Mouse (Mus musculus) yolk sac, embryonic 10.5 days (tissue): ENCODE results near the gene Pcdh9.

ENCODE experiments used
- DNase-seq: peaks from one replicate; pipeline ENCODE4 v3.0.0-alpha.2; 2017; ENCODE audit warnings: low spot score

The Pcdh9 gene

DNA sequence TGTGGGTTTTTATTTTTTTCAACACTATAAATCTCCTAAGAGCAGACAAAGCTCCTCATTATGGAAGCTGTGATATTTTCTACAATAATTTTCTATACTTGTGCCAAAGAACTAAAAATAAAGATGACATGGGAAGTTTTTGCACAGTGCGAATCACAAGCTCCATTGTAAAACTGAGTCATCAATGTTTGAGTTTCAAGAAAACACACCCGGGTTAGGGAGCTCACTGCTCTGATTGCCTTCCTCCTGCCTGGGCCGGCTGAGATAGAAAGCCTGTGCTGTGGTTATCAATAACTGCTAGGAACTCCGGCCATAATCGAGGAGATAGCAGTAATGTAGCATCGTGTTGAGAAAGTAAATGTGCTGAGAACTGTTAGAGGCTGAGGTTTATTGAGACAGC lies 344.9 kb downstream of the Pcdh9 start:
- DNase-seq, result no peak

GRCm38 (mm10) chr14:93543970-93544627 lies 346.4 kb downstream of the Pcdh9 start:
- DNase-seq, result no peak

- DNase-seq, result no peak
Observed at GRCm38 (mm10) chr14:93543561-93543960, 346.9 kb downstream of the Pcdh9 start.

GRCm38 (mm10) chr14:93534928-93535327 lies 355.6 kb downstream of the Pcdh9 start:
- DNase-seq, result no peak

- DNase-seq, result no peak
Observed at GRCm38 (mm10) chr14:93523430-93523829, 367.0 kb downstream of the Pcdh9 start.

DNA sequence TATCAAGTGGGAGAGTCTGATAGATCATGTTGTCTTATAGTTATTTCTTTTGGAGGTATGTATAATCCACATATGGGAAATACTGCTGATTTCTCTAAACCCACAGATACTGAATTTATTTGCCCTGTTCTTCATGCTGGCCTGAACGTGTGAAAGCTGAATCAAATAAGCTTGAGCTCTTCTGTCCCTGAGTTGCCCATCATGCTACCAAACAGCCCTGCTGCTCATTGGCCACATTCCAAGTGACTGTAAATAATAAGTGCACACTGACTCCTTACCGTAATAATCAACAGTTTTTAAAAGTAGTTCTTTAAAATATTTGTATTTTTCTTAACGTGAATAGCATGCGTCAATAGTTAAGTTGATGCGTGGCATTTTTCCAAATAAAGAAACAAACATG lies 370.3 kb downstream of the Pcdh9 start:
- no peak for DNase-seq

DNA sequence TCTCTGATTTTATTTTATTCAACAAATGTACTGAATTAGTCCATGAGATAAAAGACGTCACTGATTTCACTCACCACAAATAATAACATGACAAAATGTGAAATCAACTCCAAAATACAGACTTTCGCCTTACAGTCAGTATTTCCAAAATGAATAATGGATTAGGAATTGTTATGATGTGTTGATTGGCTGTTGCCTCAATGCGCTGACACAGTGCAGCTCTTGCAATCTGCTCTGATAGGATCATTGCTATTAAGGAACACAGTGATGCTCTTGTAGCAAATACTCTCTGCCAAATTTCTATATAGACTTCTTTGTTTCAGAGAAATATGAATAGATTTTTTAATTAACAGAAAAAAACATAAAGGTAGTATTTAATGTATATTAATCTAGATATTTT lies 373.8 kb downstream of the Pcdh9 start:
- DNase-seq, result no peak

- no peak for DNase-seq
Observed at GRCm38 (mm10) chr14:93506107-93506506, 384.4 kb downstream of the Pcdh9 start.

DNA sequence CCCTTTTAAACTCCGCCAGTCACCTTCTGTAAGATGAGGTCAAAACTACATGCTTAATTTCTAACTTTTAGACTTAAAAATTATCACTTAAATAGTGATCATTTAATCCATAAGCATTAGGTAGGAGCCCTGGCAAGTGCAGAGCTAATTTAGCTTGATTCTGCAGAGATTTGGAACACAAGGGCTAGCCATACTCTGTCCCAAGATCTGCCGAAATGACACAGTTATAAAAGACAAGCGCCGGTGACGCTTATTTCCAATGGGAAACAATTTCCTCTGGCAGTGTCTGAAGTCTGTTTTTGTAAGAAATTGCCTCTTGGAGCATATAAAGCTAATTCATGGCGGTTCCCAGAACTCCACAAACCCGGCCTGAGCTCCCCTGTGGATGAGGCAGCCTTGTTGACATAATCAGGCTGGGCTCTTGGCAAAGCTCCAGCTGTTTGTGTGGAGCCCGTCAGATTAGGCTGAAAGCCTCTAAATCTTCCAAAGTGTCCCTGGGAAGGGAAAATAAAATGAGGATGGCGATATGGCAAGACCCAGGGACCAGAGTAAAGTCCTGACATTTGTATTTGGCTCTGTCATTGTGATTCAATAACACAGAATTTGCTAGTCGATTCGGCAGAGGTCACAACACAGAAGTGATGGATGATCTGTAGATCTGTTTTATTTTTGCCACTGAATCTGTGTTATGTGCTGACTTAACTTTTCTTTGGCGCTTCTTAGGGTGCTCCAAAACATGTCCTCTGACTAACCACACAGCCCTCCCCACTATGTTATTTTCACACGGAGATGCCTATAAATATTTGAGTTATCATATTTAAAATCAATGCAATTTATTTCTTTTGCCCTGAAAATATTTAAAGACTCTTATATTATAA lies 391.4 kb downstream of the Pcdh9 start:
- no peak for DNase-seq

- DNase-seq, result no peak
Observed at GRCm38 (mm10) chr14:93474991-93475390, 415.5 kb downstream of the Pcdh9 start.

- DNase-seq, result no peak
Observed at GRCm38 (mm10) chr14:93472494-93472893, 418.0 kb downstream of the Pcdh9 start.

DNA sequence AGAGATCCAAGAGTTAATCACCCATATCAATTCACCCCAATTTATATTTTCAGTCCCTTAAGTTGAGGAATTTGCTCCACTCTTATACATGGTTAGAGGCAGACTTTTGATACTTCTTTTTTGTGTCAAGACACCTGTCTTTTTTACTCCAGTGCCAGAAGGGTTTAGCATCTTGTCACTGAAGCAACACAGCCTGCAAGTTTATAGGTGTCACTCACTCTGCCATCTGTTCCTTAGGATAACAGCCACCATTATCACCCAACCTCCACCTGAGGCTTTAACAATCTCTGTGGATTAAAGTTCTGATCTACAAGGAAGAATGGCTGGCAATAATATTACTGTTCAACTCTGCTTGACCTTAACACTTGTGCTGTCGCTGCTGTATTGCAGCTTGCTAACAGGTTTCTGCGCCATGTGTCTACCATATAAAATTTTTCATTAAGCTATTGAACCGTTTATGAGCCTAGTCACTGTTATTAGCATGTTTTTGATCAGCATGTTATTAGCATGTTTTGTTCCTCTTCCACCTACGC lies 427.1 kb downstream of the Pcdh9 start:
- DNase-seq, result no peak

- DNase-seq, result no peak
Observed at GRCm38 (mm10) chr14:93450930-93451665, 439.4 kb downstream of the Pcdh9 start.

GRCm38 (mm10) chr14:93441852-93442251 lies 448.6 kb downstream of the Pcdh9 start:
- DNase-seq, result no peak

- DNase-seq, result no peak
Observed at GRCm38 (mm10) chr14:93437226-93437625, 453.3 kb downstream of the Pcdh9 start.

DNA sequence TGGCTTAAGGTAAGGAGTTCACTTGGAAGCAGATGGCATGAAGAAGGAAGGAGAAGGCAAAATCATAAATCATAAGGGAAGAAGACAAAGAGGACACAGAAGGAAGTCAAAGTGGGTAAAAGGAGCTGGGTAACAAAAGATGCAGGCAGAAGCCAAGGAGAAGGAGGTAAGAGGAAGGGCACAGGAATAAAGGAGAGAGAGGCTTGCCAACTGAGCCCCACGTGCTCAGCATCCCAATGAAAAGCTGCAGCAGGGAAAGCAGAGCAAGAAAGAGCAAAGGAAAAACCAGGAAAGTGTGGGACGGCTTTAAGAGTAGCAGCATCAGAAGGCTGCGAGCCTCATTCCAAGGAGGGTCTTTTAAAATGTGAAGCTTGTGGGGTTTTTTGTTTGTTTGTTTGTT lies 473.7 kb downstream of the Pcdh9 start:
- no peak for DNase-seq

GRCm38 (mm10) chr14:93415496-93415895 lies 475.0 kb downstream of the Pcdh9 start:
- DNase-seq, result no peak

- no peak for DNase-seq
Observed at GRCm38 (mm10) chr14:93409314-93409713, 481.2 kb downstream of the Pcdh9 start.

DNA sequence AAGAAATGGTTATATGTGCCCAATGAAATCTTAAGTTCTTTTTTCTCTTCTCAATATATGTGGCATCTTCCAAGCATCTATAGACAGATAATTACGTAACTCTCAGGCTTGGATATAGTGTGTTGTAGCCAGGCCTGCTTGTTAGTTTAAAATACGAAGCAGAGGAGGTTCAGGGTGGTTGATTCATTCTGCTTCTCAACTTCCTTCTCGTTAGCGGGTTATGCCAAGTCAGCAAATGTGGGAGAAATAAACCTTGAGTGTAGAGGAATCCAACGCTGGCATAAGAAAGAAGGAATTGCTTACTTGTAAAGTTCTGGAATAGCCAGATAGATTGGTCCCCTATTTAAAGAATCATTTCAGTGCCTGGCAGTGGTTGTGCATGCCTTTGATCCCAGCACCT lies 482.7 kb downstream of the Pcdh9 start:
- DNase-seq, result no peak

- DNase-seq, result no peak
Observed at GRCm38 (mm10) chr14:93385090-93385489, 505.4 kb downstream of the Pcdh9 start.

- DNase-seq, result no peak
Observed at GRCm38 (mm10) chr14:93381163-93381562, 509.3 kb downstream of the Pcdh9 start.

DNA sequence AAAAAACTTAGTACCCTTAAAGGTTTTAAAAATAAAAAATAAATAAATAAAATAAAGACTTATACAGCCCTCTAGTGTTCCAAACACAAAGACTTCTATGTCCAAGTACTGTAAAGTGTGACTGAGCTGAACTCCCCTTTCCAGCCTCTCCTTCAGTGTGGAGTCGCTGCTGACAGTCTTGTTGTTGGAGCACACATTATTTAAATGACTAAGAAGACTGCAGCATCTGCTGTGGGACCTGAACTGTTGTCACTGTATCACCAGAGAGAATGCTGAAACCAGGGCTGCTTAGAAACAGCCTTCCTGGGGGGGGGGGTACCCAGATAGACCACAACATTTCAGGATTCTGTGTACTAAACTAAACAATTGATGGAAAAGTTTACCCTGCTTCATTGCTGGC lies 509.7 kb downstream of the Pcdh9 start:
- no peak for DNase-seq

DNA sequence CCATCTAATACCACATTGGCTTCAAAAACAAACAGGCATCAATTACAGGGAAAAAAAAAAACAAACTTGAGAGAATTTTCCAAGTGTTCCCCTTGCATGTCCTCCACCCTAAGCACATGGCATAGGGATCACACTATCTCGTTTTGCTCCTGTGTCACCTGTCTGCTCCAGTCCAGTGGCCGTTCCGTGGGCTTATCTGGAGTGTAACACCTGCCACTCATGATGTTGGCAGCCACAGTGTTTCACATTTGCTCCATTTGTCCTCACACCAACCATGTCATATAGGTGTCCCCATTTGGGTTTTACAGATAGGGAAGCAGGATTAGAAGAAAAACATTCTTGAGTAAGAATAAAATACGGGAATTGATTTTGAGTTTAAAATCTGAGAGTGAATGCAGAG lies 514.3 kb downstream of the Pcdh9 start:
- no peak for DNase-seq
